Comparison of ENCODE assay signal across 18 mouse cellular contexts in genomic region chr16:29592171-29592570, GRCm38 (mm10). TPM values are rescaled to one million over a fixed set of nuclear protein-coding genes. Genes with fewer than 3 reads are reported as not detected.
"Had no signal": no experiment of that assay in that cellular context is flagged by ENCODE, and none has a peak within 500 bp of the region (broad histone marks: within the 10 kb centered on the region; RNA-seq: fewer than 3 reads in every experiment).

No protein-coding gene starts in this region.

- DNase-seq: cerebellum, adult 9-11 months; cerebellum, postnatal 10 days; cerebellum, postnatal 14 days; cerebellum, postnatal 25 days; cerebellum, postnatal 36 days; embryo, embryonic 11 days; forebrain, postnatal 0 days; gastrocnemius, adult 2 months; gastrocnemius, postnatal 10 days; gastrocnemius, postnatal 14 days; gastrocnemius, postnatal 25 days; gastrocnemius, postnatal 36 days had no signal

RNA-seq across cellular contexts. Expression of gene Atp13a4, which starts 47.5 kb away (rescaled TPM):
- total RNA-seq: common myeloid progenitor, adult 5-6 weeks; gastrocnemius, adult 18-20 months; gastrocnemius, adult 2 months; gastrocnemius, adult 8-10 months; gastrocnemius, postnatal 10 days; gastrocnemius, postnatal 14 days; gastrocnemius, postnatal 25 days; gastrocnemius, postnatal 36 days; gastrocnemius, postnatal 4 days; granulocyte monocyte progenitor cell, adult 5-6 weeks; heart, adult 2 months had no signal
